Mouse (Mus musculus): ENCODE measurements at regions not wholly inside any gene's neighbourhood (a gene's known extent, or its start where the extent isn't known, plus 50 kb on each side); places are given as distances from the start of the nearest gene placed in this dataset.
"Not testable (repeated sequence)": the region's sequence is repeated elsewhere in the genome, so short reads cannot be mapped to it uniquely, and the experiment has no call there.

GRCm38 (mm10) chr5:10550115-10550514, 303.8 kb upstream of the Gm5152 start:
- DNase-seq: not testable (repeated sequence)

DNA sequence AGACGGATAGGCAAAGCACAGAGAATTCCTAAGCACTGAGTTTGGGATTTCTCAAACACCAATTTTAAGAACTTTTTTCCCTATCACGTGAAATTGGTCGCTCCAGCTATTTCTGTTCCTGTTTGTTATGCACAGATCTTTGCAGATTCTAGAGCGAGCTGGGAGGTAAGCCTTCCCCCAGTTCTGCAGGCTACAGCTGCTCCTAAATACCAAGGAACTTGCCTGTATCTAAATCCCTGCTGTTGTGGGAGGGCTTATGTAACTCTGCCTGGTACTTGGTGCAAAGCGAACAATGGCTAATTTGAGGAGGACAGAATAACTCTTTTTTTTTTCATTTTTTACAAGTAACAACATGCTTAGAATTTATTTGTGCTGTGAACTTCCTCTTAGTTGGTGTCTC, 316.0 kb upstream of the Gm5152 start:
- no peak for DNase-seq

- peak; percentile 1 for DNase-seq
Observed at GRCm38 (mm10) chr5:10592392-10592791, 346.1 kb upstream of the Gm5152 start.

- no peak for DNase-seq
Observed at GRCm38 (mm10) chr5:10600774-10601173, 346.8 kb upstream of the Gm8871 start.

GRCm38 (mm10) chr5:10633176-10633575, 314.4 kb upstream of the Gm8871 start:
- DNase-seq: peak; percentile 46

GRCm38 (mm10) chr5:10648075-10648474, 299.5 kb upstream of the Gm8871 start:
- DNase-seq: peak; percentile 48

- DNase-seq: no peak
Observed at GRCm38 (mm10) chr5:10663301-10663700, 284.3 kb upstream of the Gm8871 start.

GRCm38 (mm10) chr5:10674199-10674598, 273.4 kb upstream of the Gm8871 start:
- DNase-seq: peak; percentile 29

DNA sequence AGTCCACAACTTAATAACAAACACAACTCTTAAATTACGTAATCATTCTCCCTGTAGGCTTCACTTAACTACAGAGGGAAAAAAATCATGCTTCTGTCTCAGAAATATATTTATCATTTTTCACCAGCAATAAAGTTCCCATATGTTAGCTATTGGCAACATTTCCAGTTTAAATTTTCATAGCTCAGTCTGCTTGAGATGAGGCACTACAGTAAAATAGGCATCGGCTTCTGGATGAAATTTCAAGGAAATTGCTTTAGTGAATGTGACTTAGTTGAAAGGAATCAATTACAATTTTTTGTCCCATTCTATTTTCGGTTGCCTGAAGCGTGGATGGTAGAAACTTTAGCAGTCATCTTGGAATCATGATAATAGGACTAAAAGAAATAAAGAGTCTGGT, 262.1 kb upstream of the Gm8871 start:
- no peak for DNase-seq

DNA sequence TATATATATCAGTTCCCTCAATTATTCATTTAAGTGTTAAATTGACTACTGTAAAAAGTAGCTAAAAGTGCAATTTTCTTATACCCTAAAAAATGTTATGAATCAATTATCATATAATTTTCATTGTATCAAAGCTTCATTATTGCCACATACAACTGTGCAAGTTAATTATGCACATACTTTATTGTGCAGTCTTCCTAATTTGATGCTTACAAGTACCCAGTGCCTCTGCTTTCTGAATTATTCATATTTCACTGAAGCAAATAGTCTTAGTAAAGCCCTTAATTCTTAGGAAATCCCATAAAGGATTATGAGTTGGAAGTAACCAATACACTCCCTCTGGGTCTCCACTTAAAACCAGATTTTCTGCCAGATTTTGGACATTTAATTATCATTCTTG, 220.5 kb upstream of the Gm8871 start:
- no peak for DNase-seq

GRCm38 (mm10) chr5:10749546-10749945, 198.1 kb upstream of the Gm8871 start:
- DNase-seq: peak; percentile 32

DNA sequence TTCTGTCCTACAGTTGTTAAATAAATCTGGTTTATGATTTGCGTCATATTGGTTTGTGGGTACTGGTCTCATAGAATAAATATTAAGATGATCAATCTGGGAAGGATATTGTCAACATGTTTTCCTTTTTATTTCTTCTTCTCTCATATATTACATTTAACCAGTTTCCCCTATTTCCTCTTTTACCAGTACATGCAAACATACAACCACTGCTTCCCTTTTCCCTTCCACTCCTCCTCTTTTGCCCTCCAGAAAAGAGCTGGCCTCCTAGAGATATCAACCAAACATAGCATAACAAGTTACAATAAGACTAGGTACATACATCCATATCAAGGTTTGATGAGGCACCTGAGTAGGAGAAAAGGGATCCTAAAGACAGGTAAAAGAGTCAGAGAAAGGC, 180.1 kb upstream of the Gm8871 start:
- no peak for DNase-seq
